Mouse (Mus musculus) T-helper 2 cell (primary cell): ENCODE measurements at regions not wholly inside any gene's neighbourhood (a gene's known extent, or its start where the extent isn't known, plus 50 kb on each side); places are given as distances from the start of the nearest gene placed in this dataset.

Experiments used
- in situ Hi-C: fragments of 300-600 bp; cut with MboI, MseI; formaldehyde crosslinking; loops from one replicate; pipeline ENCODE4 v1.15.1; 2025; ENCODE audit warnings: high pct_unique_total_duplicates

DNA sequence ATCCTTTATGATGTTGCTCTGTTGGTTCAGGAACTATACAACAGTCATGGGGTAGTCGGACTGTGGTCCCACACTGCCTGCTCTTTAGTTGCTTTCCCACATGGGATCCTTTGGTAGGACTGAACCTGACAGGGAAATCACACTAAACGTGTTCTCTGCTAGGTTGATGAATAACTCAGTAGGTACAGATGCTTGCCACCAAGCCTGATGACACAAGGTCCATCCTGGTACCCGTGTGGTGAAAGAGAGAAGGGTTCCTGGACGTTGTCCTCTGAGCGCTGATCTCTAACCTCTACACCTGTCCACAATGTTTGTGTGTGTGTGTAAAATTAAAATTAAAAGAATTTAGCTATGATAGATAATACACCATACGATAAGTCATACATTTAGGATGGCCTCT lies 119.9 kb downstream of the Phlda1 start:
- in situ Hi-C loops = loop anchor here (10.0 kb wide), 1 partner anchor 111 kb away; no protein-coding TSS in a partner anchor

DNA sequence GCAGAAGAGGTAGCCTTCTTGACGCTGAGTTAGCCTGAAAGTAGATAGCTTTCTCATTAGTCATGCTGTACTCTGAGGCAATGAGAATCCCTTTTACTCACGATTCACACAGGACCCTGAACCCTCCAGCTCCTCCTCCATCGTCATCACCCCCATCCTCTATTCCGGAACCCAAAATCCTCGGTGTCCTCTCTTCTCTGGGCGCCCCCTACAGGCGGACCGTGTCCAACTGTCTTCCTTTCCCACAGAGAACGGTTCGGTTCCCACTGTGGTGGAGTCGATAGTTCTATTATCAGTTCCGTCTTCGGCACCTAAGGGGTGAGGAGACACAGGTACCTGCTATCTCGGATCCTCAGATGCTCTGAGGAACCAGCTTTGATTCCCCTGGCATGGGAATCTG lies 130.2 kb downstream of the Phlda1 start:
- in situ Hi-C loops = no loop called here

DNA sequence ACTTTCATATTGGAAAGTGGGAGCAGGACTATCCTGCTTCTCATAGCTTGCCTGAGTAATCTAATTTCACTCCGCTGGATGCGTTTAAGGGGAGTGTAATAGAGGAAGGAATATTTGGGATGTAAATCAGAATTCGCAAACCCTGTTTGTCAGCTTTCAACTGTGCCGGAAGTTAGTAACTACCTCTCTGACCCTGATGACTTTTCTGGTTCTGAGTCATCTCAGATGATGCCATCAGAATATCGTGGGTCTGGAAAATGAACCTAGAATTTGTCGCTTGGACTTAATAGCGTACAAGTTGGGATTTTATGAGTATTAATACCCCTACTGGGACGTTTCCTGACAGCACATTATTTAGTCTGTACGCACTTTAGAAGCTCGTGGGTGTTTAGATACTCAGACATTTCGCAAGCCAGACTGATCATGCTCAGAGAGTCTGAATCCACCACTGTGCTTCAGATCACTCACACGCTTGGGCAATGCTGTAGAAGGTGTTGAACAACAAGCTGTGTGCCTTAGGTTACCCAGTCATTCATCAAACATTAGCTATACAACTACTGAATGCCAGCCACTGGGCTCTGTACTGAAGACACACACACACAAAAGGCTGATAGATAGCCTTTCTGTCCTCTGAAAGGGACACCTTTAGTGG lies 131.1 kb downstream of the Phlda1 start:
- in situ Hi-C loops = no loop called here

DNA sequence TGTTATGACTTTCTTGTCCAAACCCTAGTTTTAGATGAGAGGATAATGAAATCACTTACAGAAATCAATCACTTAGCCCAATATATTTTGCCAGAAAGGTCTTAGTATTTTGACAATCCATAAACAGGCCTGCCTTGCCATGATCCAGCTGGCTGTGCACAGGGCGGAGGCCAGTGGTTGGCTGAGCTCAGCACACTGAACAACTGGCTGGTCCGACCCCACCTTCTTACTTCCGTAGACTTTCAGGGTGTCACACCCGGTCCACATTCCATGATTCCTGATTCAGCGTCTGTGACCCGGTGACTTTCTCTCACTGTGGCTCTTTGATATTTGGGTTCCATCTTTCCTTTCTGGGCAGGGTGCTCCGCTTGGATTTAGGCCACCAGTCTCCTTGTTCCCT lies 133.8 kb downstream of the Phlda1 start:
- in situ Hi-C loops = no loop called here

DNA sequence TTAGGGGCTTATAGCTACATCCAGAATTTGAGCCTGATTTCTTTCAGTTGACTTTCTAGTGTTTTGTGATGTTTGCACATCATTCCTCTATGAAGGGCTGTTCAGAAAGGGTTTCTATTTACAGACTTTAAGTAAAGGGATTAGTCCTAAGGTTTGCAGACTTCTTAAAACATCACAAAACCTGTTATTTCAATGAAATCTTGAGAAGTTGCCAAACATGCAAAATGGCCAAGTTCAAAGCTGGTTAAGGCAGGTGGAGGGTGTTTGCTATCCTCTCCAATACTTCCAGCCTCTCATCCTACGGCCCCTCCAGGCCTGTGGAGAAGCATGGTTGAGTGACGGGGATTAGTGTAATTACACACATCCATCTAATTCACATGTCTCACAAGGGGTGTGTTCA lies 136.6 kb downstream of the Phlda1 start:
- in situ Hi-C loops = no loop called here

DNA sequence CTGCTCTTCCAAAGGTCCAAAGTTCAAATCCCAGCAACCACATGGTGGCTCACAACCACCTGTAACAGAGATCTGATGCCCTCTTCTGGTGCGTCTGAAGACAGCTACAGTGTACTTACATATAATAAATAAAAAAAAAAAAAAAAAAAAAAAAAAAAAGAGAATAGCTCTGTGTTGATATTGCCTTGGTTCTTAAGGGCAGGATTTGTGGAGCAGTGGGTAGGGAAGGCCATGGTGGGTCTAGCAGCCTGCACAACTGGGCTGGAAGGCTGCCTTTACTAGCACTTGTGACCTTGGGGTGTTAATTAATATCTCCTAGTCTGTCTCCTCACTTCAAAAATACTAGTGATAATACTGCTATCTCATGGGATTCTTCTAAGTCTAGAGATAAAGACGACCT lies 147.7 kb downstream of the Phlda1 start:
- in situ Hi-C loops = loop anchor here (5.0 kb wide), 1 partner anchor 146 kb away; the partner anchor contains the start of gene Phlda1

DNA sequence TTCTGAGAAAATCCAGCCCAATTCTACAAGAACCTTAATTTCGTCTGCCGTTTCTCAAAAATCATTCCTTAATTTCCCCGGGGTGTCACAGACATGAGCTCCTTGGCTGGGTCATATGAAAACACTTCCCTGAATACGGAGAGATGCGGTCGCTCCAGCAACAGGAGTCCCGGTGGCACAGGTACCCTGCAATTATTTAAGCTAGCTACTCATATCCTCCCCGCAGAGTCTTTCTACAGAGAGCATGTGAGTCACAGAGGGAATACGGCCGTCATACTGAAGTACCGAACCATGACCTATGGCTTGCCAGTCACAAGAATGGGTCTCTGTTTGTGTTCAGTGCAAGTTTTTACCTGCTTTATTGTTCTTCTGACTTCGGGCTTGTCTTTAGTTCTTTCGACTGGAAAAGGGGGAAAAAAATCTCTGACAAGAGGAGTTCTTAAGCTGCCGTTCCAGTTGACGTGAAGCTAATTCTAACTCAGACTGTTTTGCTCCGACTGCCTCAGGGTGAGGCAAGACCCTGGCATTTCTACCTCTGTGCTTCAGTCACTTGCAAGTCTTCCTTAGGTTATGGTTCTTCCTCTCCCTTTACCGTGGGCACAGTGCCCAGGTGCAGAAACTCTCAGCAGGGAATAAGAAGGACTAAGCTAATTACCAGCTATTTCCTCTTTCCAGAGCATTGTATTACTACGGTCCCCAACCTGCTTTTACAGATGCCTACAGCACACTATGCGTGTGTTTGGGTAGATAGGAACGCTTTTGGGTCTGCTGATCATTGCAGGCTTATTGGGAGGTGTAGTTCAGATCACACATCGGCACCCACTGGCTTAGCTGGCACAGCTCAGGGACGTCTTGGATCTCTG lies 148.5 kb downstream of the Phlda1 start:
- in situ Hi-C loops = loop anchor here (5.0 kb wide), 1 partner anchor 147 kb away; the partner anchor contains the start of gene Phlda1

DNA sequence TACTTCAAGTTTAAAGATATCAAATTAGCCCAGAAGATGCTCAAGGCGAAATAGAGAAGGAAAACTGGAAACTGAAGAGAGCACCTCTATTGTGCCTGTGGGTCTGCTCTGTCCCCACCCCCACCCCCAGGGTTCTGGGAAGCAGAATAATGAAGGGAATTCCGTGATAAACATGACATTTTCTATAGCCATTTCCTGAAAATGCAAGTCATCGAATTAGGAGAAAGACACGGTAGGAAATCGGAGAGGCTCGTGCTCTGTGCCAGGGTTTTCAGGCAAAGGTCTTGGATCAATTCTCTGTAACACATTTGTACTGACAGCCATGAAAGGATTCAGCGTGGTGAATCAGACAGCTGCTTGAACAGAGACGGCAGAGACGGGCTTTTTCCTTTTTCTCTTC lies 152.7 kb downstream of the Phlda1 start:
- in situ Hi-C loops = no loop called here

DNA sequence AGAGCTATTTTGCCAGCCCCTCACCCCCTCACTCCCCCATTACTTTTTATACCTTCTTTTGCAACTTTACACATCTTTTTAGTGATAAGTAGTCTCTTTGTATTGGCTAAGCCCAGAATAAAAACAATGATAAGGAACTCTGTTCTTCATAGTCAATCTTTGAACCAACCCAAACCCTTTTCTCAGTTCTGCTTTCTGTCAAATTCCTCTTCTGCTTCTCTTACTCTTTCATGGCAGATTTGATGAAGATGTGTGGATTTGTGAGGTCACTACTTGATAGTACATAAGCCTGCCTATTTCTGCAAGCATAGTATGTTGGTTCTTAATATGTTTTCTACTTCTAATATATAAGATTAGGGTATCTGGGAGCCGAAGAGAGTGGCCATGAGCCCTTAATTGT lies 156.6 kb downstream of the Phlda1 start:
- in situ Hi-C loops = no loop called here

DNA sequence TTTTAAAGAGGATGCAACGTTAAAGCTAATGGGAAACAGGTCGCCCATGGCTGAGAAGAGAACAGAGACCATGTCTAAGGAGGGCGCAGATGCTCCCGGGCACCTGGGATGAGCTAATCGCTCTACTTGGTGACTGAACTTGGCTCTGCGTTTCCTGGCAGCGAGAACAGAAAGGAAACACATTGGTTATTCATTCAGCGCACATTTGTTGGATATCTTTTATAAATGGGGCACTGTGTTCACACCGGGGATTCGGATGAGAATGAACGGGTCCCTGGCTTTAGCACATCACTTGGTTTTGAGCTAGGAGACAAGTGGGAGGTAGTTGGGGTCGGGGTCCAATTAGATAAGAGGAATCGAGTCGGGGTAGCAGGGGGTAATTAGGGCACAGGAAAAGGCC lies 159.7 kb downstream of the Phlda1 start:
- in situ Hi-C loops = no loop called here

DNA sequence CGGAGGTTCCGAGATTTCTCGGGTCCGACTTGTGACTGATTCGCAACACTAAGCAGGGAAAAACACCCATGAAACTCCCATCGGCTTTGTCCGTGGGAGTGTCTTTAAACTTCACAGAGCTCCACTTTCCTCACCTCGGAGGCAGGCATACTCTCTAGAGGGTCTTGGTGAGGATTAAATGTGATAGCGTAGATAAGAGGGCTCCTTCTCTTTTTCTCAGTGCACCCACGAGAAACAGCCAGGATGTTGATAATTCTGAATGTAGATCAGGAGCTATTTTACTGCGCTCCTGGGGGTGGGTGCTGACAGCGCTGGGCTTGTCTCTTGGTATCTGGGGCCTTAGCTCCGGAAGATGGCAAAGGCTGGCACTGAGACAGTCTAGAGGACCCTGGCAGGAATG lies 160.9 kb downstream of the Phlda1 start:
- in situ Hi-C loops = no loop called here

DNA sequence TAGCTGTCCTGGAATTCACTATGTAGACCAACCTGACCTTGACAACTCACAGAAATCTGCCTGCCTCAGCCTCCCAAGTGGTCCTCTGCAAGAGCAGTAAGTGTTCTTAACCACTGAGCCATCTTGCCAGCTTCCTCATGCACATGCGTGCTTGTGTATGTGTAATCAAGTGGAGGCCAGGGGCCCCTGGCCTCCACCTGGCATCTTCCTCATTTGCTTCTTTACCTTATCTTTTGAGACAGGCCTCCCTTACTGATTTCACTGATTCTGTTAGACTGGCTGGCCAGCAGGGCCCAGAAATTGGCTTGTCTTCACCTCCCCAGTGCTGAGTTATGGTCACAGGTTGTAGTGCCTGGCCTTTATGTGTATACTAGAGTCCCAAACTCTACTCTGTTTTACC lies 162.6 kb downstream of the Phlda1 start:
- in situ Hi-C loops = no loop called here

DNA sequence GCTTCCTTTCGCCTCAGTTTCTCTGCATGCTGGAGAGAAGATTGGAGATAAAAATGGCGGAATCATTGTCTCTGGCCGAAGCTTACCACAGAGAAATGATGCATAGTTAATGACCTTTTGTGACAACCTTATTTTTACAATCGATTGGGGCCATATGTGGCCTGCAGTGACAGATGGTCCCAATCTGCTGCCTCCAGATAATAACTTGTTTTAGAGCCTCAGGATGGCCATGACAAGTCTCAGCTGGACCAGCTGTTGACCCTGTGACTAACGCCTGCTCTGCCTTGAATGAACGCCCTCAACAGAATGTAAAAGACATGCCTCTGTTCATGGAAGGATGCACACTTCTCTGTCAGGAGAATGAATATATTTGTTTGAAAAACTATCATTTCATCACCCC lies 163.6 kb downstream of the Phlda1 start:
- in situ Hi-C loops = no loop called here

DNA sequence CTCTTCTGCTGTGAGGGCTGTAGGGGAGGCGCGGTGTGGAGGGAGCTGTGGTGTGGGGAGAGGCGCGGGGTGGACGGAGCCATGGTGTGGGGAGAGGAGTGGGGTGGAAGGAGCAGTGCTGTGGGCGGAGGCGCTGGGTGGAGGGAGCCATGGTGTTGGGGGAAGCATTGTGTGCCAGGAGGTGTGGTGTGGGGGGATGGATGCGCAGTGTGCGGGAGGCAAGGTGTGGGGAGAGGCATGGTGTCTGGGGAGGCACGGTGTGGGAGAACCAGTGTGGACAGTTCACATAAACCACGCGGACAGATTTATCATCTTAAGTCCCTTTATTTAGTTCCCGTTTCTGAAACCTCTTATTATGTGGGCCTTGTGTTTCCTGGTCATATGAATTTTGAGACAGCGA lies 164.6 kb downstream of the Phlda1 start:
- in situ Hi-C loops = no loop called here

DNA sequence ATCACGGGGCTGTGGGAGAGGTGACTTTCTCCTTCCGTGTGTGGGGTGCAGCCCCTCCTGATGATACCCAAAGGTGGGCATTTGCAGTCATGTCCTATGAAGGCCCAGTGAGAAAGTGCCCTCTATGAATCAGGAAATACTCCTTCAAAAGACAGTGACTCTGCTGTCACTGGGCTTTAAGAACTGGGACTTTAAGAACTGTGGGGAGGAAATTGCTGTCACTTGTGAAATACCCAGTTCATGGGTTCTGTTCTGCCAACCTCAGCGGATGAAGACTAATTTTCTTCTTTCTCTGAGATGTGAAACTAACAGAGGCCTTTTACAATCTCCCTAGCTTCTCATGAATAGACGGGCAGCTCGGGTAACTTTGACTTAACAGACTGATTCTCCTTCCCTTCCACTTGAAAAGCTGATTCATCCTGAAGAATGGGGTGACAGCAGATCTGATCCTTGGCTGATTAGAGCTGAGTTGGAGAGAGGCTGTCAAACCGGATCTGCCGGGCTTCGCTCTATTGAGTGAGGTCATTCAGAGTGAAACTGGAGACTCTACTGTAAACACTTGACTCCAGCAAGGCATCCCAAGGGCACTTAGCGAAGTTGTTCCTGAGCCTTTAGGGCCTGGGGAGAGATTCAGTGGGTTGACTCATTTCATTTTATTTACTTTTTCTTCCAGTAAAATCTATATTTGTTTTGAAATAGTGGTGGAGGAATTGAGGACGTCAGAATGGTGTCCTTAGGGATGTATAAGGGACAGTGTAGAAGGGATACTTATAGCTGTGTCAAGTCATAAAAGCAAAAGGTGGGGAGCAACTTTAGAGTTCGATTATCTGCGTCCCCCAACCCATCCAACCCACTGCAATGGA lies 166.6 kb downstream of the Phlda1 start:
- in situ Hi-C loops = no loop called here

DNA sequence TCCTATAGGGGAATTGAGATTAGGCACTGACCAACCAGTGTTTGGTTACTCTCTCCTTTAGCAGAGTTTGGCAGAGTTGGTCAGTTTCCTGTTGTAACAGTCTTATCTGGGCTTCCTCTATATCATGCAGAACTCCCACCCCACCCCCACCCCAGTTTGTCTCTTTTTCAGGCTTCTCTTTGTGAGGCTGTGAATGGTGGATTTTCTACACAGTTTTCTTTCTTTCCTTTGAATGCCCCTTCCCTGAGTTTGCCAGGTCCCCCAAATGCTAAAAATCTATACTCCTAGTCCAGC lies 167.2 kb downstream of the Phlda1 start:
- in situ Hi-C loops = no loop called here

DNA sequence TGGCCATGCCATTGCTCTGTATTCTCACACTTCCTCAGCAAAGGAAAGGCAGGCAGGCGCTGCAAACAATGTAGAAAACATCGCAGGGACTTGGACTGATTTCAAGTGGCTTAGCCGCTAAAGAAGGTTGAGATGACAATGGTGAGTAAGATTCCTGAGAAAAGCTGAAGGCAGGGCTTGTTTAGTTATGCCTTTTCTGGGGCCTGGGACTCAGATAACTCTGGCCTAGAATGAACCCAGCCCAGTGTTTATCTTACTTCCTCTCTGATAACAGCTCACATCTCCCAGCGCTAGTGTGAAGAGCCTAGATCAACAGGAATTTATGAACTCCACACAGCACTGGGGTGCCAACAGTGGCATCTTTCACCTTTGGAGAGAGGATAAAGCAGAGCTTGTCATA lies 170.2 kb downstream of the Phlda1 start:
- in situ Hi-C loops = no loop called here

DNA sequence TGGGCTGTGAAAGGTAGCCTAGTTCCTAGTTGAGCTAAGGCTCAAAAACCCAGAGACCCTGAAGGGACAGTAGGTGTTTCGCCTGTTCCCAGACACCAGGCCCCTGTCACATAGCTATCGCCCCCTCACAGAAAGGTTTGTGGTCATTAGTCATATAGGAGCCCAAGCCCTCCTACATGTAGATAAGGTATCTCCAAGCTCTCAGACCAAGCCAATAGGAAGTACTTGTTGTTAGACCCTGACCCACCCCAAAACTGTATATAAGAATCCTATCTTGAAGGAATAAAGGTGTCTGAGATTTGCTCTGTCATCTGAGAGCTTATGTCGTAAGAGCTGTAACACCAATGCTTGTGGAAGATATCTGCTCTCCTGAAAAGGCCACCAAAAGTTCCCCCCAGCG lies 174.8 kb downstream of the Phlda1 start:
- in situ Hi-C loops = no loop called here

DNA sequence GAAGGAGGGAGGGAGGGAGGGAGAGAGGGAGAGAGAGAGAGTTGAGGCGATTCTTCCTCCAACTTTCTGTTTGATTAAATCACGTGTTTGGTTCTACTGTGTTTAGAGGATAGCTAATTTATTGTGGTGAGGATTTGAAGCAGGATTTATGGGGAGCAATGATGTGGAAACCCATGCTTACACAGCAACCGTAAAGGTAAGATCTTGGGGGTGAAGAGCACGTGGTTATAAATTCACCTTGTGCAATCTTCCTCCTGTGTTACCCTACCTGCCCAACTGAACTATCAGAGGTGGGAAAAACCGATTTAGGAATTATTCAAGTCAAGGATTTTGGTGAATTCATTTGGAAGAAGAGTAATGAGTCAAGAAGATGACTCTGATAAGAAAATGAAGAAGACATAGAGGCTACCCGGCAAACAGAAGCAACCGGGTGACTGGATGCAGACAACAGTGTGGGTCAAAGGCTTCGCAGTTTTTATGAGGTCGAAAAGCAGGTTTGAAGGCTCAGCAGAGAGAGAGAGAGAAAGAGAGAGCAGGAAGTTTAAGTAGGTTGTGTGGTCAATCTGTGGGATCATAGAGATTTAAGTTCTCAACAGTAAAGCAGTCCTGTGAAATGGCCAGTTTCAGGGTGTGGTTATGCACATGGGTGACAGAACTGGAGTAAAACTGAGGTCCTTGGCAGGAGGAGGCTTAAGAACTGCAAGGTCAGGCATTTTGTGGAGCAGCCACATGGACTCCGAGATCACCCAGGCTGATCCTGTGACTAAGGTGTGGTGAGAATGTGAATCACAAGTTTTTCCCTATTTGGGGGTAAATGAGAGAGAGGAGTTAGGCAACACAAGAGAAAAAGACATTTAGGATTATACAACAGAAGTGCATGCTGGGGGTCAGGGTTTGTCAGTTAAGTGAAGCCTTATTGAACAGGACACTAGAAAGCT lies 178.6 kb downstream of the Phlda1 start:
- in situ Hi-C loops = no loop called here

DNA sequence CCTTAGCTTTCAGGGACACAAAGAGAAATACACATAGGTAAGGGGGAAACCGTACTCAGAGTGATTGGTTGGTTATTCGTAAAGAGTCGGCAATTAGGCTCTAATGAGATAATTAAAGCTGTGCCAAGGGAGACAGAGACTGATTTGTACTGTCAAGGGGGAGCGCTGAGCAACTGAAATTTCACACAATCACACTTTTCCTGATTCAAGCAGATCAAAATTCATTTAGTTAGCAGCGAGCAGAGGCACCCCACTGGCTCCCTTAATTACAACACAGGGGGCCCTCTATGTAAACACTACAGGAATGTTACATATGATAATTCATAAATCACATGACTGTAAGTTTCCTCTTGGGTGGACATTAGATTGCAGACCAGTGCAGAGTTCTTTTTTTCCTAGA lies 180.5 kb downstream of the Phlda1 start:
- in situ Hi-C loops = no loop called here

DNA sequence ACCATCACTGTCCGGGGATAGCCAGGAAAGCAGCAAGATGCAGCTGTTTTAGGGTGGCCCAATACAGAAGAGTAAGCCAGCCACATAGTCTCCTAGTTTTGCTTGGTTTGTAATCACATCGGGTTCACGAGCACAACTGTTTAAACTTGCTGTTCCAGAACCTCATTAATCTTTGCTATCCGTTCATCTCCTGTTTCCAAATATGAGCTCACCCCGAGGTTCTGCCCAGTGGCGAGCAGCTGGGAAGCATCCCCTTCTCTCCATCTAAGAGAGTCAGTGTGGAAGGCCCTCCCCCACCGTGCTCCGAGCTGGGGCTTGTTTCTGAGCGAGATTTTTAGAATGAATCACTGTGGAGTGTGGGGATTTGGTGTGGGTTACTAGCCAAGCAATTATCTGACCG lies 183.5 kb downstream of the Phlda1 start:
- in situ Hi-C loops = no loop called here
